Mouse (Mus musculus) neural tube, embryonic 12.5 days (tissue): ENCODE data around the gene Ptpru. TPM values are rescaled to one million over a fixed set of nuclear protein-coding genes. Genes with fewer than 3 reads are reported as not detected.

Source experiments
- ATAC-seq: fragments of 200-750 bp; cut with Nextera tagmentation; 2 replicates; pipeline ENCODE4 v1.8.0; 2017; ENCODE audit warnings: low read depth, mild to moderate bottlenecking, moderate TSS enrichment, moderate library complexity; ENCODE audit not compliant: low FRiP score
- H3K27ac ChIP-seq: fragments of 300-500 bp; sonication (generic); 2 replicates; pipeline ENCODE4 v1.5.1; 2016
- H3K27me3 ChIP-seq: fragments of 300-500 bp; sonication (generic); replicated peaks from 2 replicates; pipeline ENCODE4 v1.6.1; 2016; ENCODE audit warnings: mild to moderate bottlenecking
- H3K36me3 ChIP-seq: fragments of 300-500 bp; sonication (generic); 2 replicates; pipeline ENCODE4 v1.6.1; 2016; ENCODE audit warnings: mild to moderate bottlenecking
- H3K4me1 ChIP-seq: fragments of 300-500 bp; sonication (generic); 2 replicates; pipeline ENCODE4 v1.6.1; 2016
- H3K4me2 ChIP-seq: fragments of 300-500 bp; sonication (generic); replicated peaks from 2 replicates; pipeline ENCODE4 v1.6.1; 2016; ENCODE audit warnings: mild to moderate bottlenecking
- H3K4me3 ChIP-seq: fragments of 300-500 bp; sonication (generic); 2 replicates; pipeline ENCODE4 v1.5.1; 2016
- H3K9ac ChIP-seq: fragments of 300-500 bp; sonication (generic); 2 replicates; pipeline ENCODE4 v1.6.1; 2016; ENCODE audit warnings: mild to moderate bottlenecking
- H3K9me3 ChIP-seq: fragments of 300-500 bp; sonication (generic); 2 replicates; pipeline ENCODE4 v1.6.1; 2016; ENCODE audit warnings: mild to moderate bottlenecking
- WGBS: fragments of 180-500 bp; shearing (Covaris S2); methylation state at CpG from one replicate; pipeline ENCODE4 v1.1.7; 2016; 5-methylcytosine and 5-hydroxymethylcytosine counted together
- polyA plus RNA-seq: library from polyadenylated mRNA; unstranded; fragments of >200 nt; fragmentation: Nextera tagmentation; extraction: Ambion mirVana; gene quantifications from 2 replicates; pipeline ENCODE4 v1.2.1, GENCODE M21; 2016

The Ptpru gene
- polyA plus RNA-seq, 1 experiment from 2014 or later = 8.7 TPM

GRCm38 (mm10) chr4:131831546-131832045, 6.5 kb downstream of the Ptpru start:
- no peaks in the 10 kb centered on the region for H3K36me3 ChIP-seq
- H3K9ac ChIP-seq = no peak overlapping the region
- H3K4me2 ChIP-seq = no peak overlapping the region
- no peaks in the 10 kb centered on the region for H3K9me3 ChIP-seq
- no peak for ATAC-seq
- no peak overlapping the region for H3K4me3 ChIP-seq
- peaks cover 24% of the 10 kb centered on the region for H3K27me3 ChIP-seq
- peaks cover 14% of the 10 kb centered on the region for H3K4me1 ChIP-seq
- H3K27ac ChIP-seq = no peak overlapping the region
- WGBS = 85% methylated on average over 5 of the region's 5 CpGs

- ATAC-seq = no peak
- no peak overlapping the region for H3K4me2 ChIP-seq
- H3K4me1 ChIP-seq = peaks cover 16% of the 10 kb centered on the region
- no peak overlapping the region for H3K27ac ChIP-seq
- H3K9me3 ChIP-seq = no peaks in the 10 kb centered on the region
- no peak overlapping the region for H3K9ac ChIP-seq
- WGBS = 85% methylated on average over 8 of the region's 8 CpGs
- no peak overlapping the region for H3K4me3 ChIP-seq
- H3K36me3 ChIP-seq = no peaks in the 10 kb centered on the region
- peaks cover 3% of the 10 kb centered on the region; the same call in 1 of the 2 replicates for H3K27me3 ChIP-seq
These were observed 9.0 kb downstream of the Ptpru start for GRCm38 (mm10) chr4:131829123-131829522.

GRCm38 (mm10) chr4:131826905-131827304, 11.2 kb downstream of the Ptpru start:
- peaks cover 12% of the 10 kb centered on the region for H3K4me1 ChIP-seq
- no peaks in the 10 kb centered on the region for H3K9me3 ChIP-seq
- no peak overlapping the region for H3K9ac ChIP-seq
- no peak overlapping the region for H3K4me3 ChIP-seq
- H3K27ac ChIP-seq = no peak overlapping the region
- no peak for ATAC-seq
- no peak overlapping the region for H3K4me2 ChIP-seq
- H3K27me3 ChIP-seq = no peaks in the 10 kb centered on the region; the same call in 1 of the 2 replicates
- H3K36me3 ChIP-seq = no peaks in the 10 kb centered on the region
- 21% methylated on average over 6 of the region's 6 CpGs for WGBS

GRCm38 (mm10) chr4:131825830-131826229, 12.3 kb downstream of the Ptpru start:
- 49% methylated on average over 8 of the region's 8 CpGs for whole genome bisulfite sequencing
- no peak for ATAC-seq
- Histone ChIP-seq H3K4me2 (no peak overlapping the region), H3K9ac (no peak overlapping the region), H3K27me3 (no peaks in the 10 kb centered on the region; the same call in 1 of the 2 replicates), H3K4me1 (peaks cover 20% of the 10 kb centered on the region), H3K27ac (no peak overlapping the region), H3K4me3 (no peak overlapping the region), H3K36me3 (no peaks in the 10 kb centered on the region), H3K9me3 (no peaks in the 10 kb centered on the region)

- Histone ChIP-seq H3K4me1 (peaks cover 25% of the 10 kb centered on the region), H3K27me3 (no peaks in the 10 kb centered on the region)
- 34% methylated on average over 3 of the region's 3 CpGs for WGBS
These were observed 13.1 kb downstream of the Ptpru start for GRCm38 (mm10) chr4:131824939-131825338.

GRCm38 (mm10) chr4:131822583-131822982, 15.5 kb downstream of the Ptpru start:
- no peak overlapping the region for H3K4me3 ChIP-seq
- no peaks in the 10 kb centered on the region for H3K36me3 ChIP-seq
- H3K9ac ChIP-seq = no peak overlapping the region
- no peaks in the 10 kb centered on the region for H3K9me3 ChIP-seq
- H3K27me3 ChIP-seq = no peaks in the 10 kb centered on the region
- ATAC-seq = no peak
- H3K4me2 ChIP-seq = no peak overlapping the region
- no peak overlapping the region for H3K27ac ChIP-seq
- H3K4me1 ChIP-seq = peaks cover 25% of the 10 kb centered on the region; the same call in 1 of the 2 replicates
- WGBS = 81% methylated on average over 3 of the region's 3 CpGs

More at GRCm38 (mm10) chr4:131824939-131825338, 13.1 kb downstream of the Ptpru start:
- Histone ChIP-seq H3K36me3 (no peaks in the 10 kb centered on the region), H3K4me3 (no peak overlapping the region), H3K4me2 (no peak overlapping the region), H3K9me3 (no peaks in the 10 kb centered on the region), H3K9ac (no peak overlapping the region), H3K27ac (no peak overlapping the region)
- ATAC-seq = no peak

GRCm38 (mm10) chr4:131821161-131821731, 16.8 kb downstream of the Ptpru start:
- no peak overlapping the region for H3K27ac ChIP-seq
- no peak overlapping the region for H3K4me3 ChIP-seq
- H3K36me3 ChIP-seq = no peaks in the 10 kb centered on the region
- no peaks in the 10 kb centered on the region for H3K9me3 ChIP-seq
- ATAC-seq = no peak
- no peak overlapping the region for H3K9ac ChIP-seq
- 46% methylated on average over 16 of the region's 16 CpGs for WGBS
- no peaks in the 10 kb centered on the region for H3K27me3 ChIP-seq
- peaks cover 21% of the 10 kb centered on the region; the same call in 1 of the 2 replicates for H3K4me1 ChIP-seq
- no peak overlapping the region for H3K4me2 ChIP-seq

- no peak overlapping the region for H3K27ac ChIP-seq
- H3K4me3 ChIP-seq = no peak overlapping the region
- no peaks in the 10 kb centered on the region for H3K36me3 ChIP-seq
- H3K9me3 ChIP-seq = no peaks in the 10 kb centered on the region
- no peaks in the 10 kb centered on the region for H3K27me3 ChIP-seq
- H3K4me1 ChIP-seq = peaks cover 13% of the 10 kb centered on the region; the same call in 1 of the 2 replicates
- no peak overlapping the region for H3K4me2 ChIP-seq
- no peak for ATAC-seq
- no peak overlapping the region for H3K9ac ChIP-seq
- WGBS = 61% methylated on average over 23 of the region's 23 CpGs
These were observed 19.2 kb downstream of the Ptpru start for GRCm38 (mm10) chr4:131818926-131819325.

- Histone ChIP-seq H3K4me3 (no peak overlapping the region), H3K27me3 (no peaks in the 10 kb centered on the region), H3K36me3 (no peaks in the 10 kb centered on the region), H3K9ac (no peak overlapping the region), H3K4me2 (no peak overlapping the region), H3K27ac (no peak overlapping the region), H3K9me3 (no peaks in the 10 kb centered on the region), H3K4me1 (0 out of 2 replicates have a peak, but pooled peaks cover 4% of the 10 kb centered on the region)
- WGBS = 70% methylated on average over 10 of the region's 10 CpGs
- ATAC-seq = no peak
These were observed 22.3 kb downstream of the Ptpru start for GRCm38 (mm10) chr4:131815774-131816173.

- Histone ChIP-seq H3K9ac (no peak overlapping the region), H3K9me3 (no peaks in the 10 kb centered on the region), H3K4me2 (no peak overlapping the region), H3K36me3 (no peaks in the 10 kb centered on the region), H3K4me3 (no peak overlapping the region), H3K4me1 (no peaks in the 10 kb centered on the region), H3K27me3 (no peaks in the 10 kb centered on the region), H3K27ac (no peak overlapping the region)
- WGBS = 84% methylated on average over 10 of the region's 10 CpGs
- ATAC-seq = no peak
These were observed 23.2 kb downstream of the Ptpru start for GRCm38 (mm10) chr4:131814869-131815268.

GRCm38 (mm10) chr4:131813798-131814197, 24.3 kb downstream of the Ptpru start:
- H3K9me3 ChIP-seq = no peaks in the 10 kb centered on the region
- no peak overlapping the region for H3K4me2 ChIP-seq
- no peak overlapping the region for H3K9ac ChIP-seq
- H3K27ac ChIP-seq = no peak overlapping the region
- H3K4me1 ChIP-seq = no peaks in the 10 kb centered on the region
- 91% methylated on average over 7 of the region's 7 CpGs for WGBS
- no peaks in the 10 kb centered on the region for H3K27me3 ChIP-seq
- no peak for ATAC-seq
- no peak overlapping the region for H3K4me3 ChIP-seq
- H3K36me3 ChIP-seq = no peaks in the 10 kb centered on the region

- WGBS = 77% methylated on average over 11 of the region's 11 CpGs
- Histone ChIP-seq H3K4me2 (no peak overlapping the region), H3K9me3 (no peaks in the 10 kb centered on the region), H3K9ac (no peak overlapping the region), H3K27ac (no peak overlapping the region), H3K36me3 (no peaks in the 10 kb centered on the region), H3K4me3 (no peak overlapping the region), H3K4me1 (no peaks in the 10 kb centered on the region), H3K27me3 (no peaks in the 10 kb centered on the region)
- no peak for ATAC-seq
These were observed 25.6 kb downstream of the Ptpru start for GRCm38 (mm10) chr4:131812458-131812857.

GRCm38 (mm10) chr4:131805255-131805654, 32.8 kb downstream of the Ptpru start:
- H3K4me3 ChIP-seq = no peak overlapping the region
- no peaks in the 10 kb centered on the region for H3K36me3 ChIP-seq
- H3K9me3 ChIP-seq = no peaks in the 10 kb centered on the region
- WGBS = 85% methylated on average over 3 of the region's 3 CpGs
- no peak overlapping the region for H3K27ac ChIP-seq
- no peaks in the 10 kb centered on the region for H3K4me1 ChIP-seq
- H3K4me2 ChIP-seq = no peak overlapping the region
- H3K27me3 ChIP-seq = no peaks in the 10 kb centered on the region
- ATAC-seq = no peak
- no peak overlapping the region for H3K9ac ChIP-seq
